Mouse (Mus musculus) layer of hippocampus, postnatal 10 days (tissue): Measurements from ENCODE around the gene Igsf8. TPM values are rescaled to one million over a fixed set of nuclear protein-coding genes. Genes with fewer than 3 reads are reported as not detected.

Experiments used
- DNase-seq, 2 experiments: peaks; one replicate each; pipeline ENCODE4 v3.0.0; 2021; ENCODE audit warnings: low spot score in 2 of 2
- total RNA-seq, 2 experiments: library from RNA; stranded (reverse); gene quantifications; 2 replicates each; pipeline ENCODE4 v1.2.3; 2021

The Igsf8 gene
- total RNA-seq, 2 experiments from 2014 or later = 178 to 204 TPM

DNA sequence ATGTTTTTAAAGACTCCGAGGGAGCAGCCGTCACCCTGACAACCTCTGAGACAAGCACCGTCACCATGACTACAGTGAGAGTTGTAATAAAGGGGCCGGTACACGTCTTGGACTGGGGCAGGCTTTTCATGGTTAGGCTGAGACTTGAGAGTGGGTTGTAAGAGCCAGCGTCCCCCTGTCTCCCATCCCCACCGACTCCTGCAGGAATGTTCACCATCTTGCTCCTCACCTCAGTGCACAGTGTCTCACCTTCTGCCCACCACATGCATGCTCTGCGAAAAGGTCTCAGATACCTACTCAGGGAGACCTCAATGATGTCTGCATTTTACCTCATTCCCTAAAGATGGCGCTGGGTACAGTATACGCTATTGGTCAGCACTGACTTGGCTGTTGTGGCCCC lies 10.3 kb downstream of the Igsf8 start:
- DNase-seq = peak in 1 of 2 experiments; percentile 48

DNA sequence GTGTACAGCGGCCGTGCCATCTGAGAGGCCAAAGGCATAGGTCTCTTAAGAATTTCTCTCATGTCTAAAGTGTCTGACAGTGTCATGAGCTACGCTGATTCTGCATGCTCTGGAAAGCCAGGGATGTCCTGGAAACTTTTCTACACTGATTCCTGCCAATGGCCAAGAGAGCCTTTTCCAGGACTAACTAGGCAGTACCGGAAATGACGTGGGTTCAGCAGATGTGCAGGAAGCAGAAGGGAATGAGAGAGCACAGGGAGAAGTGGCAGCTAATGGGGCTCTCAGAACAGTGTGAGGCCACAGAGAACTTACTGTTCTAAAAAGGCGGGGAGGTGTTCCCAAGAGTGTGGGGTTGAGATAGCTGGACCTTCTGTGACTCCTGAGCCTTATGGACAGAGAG lies 11.9 kb downstream of the Igsf8 start:
- DNase-seq = no peak

DNA sequence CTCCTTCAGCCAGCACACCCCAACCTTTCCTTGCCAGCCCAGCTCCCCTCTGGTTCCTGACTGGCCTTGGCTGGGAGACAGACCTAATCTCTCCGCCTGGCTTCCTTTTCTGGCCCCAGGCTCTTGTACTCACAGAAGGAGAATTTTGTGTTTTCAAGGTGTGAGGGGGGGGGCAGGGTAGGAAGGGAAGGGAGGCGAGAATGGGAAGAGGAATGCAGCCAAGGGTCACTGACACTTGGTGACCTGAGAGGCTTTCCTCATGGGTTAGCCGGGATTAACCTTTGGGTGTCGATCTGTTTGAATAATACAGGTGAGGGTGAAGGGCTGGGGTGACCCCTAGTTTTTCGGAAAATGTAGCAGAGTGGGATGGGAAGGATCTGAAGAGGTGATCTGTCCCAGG lies 12.7 kb downstream of the Igsf8 start:
- no peak for DNase-seq

DNA sequence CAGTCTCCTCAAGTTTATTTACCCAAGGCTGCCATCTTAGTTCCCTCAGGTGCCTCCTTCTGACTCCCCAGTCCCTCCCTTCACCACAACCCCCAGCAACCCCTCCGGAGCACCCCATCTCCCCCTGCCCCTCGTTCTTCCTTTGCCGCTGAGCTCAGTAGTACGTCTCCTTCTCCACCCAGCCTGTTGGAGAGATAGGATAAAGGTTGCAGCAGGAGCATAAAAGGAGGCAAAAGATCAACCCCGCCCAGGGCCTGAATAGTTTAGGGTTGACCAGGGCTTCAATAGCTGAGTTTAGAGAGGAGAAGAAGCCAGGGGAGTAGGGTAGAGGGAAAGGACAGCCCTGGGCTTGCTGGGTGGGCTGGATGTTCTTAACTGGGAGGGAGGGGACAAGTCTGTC lies 13.1 kb downstream of the Igsf8 start:
- DNase-seq = no peak

DNA sequence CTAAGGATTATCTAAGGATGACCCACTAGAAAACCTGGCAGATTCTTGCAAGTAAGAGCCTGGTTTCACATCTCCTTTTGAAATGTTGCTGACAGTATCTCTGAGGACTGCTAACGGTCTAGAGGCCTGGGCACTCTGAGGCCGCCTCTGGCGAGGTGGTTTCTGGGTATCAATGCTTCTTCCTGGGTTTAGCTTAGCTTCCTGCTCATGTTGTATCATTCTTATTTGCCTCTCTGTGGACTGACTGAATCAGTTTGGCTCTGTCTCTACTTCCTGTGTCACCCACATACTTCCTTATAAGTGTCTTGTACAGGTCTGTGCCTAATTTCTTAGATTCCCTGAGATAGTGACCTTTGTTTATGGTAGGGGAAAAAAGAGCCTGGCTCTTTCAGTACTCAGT lies 15.7 kb downstream of the Igsf8 start:
- DNase-seq = peak in 1 of 2 experiments; percentile 11

DNA sequence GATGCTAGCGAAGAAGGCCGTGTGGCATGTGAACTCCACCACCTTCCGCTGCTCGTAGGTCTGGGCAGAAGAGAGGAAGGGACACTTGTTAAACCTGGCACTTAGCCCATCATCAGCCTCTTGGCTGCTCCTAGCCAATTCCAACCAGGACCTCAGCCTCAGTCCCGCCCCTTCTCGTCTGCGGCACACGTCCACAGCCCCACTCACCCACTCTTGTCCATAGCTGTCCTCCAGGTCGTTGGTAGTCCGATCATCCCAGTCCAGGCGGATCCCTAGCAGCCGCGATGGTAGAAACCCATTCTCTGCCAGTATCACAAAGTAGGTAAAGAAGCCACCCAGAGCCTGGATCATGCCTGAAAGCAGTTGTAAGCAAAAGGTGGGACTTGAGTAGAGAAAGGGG lies 16.9 kb downstream of the Igsf8 start:
- DNase-seq = no peak

DNA sequence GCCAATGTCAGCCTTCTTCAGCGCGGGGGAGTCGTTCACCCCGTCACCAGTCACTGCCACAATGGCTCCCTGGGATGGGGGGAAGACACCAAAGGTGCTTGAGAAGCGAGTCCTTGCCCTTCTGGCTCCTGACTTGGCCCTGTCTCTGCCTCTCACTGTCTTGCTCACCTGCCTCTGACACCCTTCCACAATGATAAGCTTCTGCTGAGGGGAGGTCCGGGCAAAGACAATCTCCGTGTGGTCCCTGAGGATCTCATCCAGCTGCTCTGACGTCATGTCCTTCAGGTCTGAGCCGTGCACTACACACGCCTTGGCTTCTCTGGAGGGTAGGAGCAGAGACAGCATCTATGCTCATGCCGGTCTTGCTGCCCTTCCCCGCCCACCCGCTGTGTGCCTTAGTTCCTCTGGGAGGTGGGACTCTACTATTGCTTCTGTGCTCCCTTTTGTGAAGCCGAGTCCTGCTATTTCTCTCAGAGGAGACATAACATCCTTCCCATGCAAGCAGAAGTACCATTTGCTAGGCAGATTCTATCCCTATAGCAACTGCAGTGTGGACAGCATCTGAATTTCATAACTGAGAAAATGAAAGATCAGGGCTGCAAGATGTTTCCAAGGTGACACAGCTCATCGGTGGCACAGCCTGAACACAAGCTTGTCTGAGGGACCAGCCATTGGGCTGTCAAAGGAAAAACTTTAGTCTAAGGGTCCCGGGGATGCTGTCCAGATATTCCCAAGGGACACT lies 18.5 kb downstream of the Igsf8 start:
- no peak for DNase-seq

DNA sequence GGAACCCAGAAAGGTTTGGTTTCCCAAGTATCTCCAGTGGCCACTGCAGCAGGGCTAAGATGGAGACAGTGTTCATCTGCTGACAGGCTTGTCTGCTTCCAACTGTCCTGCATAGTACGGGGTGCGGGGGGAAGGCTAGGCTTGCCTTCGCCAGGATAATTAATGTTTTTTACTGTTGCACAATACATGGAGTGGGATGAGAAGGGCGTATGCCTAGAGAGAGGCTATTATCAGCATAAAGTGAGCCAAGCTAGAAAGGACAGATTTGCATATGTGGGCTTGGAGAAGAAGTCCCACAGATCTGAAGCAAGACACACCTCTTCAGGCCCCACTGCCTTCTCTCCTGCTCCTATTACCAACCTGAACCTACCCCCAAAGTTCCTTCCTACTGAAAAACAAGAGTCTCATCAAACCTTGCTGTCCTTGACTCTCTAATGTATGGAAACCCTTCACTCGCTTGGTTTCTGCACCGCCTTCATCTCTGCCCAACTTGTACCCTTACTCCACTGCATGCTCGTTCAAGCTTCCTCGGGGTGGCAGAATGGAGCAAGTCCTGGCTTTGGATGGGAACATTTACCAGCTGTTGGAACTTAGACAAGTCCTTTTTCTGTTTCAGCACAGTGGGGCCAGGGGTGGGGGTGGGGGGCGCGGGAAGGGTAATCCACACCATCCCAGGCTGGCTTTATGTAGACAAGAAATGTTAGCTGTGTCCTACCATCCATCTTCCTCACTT lies 20.2 kb downstream of the Igsf8 start:
- DNase-seq = no peak

DNA sequence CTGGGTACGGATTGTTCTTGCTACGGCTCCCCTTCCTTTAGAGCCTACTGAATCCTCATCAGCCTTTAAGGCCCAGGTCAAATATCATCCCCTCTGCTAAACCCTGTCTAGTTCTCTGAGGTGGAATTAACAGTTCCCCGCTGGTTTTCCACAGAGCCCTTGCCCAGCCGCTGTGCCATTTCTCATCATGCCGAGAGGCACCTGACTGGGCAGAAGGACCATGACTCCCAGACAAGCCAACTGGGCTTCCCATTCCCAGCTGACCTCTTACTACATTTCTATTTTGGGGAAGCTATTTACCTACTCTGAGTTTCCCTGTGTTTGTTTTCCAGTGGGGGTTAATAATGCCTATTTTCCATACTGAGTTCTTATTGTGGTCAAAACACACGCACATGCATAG lies 21.6 kb downstream of the Igsf8 start:
- DNase-seq = no peak

DNA sequence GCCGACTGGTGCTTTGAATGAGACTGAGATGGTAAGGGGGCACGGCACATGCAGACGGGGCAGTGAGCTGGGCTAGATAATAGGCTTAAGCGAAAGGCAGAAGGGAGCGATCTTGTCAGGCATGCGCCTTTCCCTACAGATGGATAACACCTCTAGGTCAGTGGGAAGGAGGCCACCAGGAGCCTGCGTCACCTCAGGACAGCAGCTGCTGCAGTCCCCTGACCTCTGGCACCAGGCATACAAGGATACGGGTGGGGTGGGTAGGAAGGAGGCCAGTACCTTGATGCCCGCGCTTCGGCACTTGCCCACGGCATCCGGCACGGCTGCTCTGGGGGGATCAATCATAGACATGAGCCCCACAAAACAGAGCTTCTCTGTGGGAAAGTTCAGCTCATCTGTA lies 22.8 kb downstream of the Igsf8 start:
- no peak for DNase-seq

DNA sequence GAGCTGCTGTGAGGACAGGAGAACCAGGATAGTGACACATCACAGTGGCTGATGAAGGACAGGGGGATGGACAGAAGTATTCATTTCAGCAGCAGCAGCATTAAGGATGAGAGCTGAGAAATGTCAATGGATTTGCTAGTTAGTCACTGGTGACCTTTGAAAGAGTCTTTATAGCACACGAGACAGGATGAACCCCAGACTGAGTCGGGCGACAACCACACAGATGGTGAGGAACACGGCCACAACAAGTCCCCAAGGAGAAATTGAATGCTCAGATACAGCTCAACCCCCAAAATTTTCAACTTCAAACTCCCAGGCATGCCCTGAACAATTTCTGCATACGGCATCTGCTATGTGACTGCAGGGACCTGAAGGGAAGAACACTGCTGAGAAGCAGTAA lies 25.3 kb downstream of the Igsf8 start:
- no peak for DNase-seq

DNA sequence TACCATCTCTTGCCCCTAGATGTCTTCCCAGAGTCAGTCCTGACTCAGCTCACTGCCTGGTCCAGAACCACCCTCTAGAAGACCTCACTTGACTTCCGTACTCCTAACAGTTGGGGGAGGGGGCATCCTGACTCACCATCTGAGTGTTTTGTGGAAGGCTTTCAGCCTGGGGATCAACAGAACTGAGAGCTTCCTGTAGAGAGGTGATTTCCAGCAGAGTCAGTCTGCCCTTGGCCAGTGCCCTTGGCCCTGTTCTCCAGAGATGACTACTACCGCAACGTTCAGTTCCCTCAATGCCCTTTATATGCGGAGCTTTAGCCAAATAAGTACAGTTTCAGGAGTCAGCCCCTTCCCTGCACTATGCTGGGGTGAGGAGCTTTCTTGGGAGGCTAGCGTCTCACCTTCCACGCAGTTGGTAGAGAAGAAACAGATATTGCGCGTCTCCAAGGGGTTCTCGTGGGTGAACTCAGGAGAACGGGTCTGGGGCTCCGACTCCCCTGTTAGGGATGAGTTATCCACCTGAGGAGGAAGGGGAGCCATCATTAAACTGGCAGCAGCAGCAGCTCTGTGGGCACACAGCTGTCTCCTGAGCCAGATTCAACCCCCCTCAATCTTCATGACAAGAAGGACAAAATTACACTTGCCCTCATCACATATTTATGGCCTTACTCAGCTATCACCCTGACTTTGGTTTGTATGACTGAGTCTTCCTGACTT lies 27.6 kb downstream of the Igsf8 start:
- no peak for DNase-seq

DNA sequence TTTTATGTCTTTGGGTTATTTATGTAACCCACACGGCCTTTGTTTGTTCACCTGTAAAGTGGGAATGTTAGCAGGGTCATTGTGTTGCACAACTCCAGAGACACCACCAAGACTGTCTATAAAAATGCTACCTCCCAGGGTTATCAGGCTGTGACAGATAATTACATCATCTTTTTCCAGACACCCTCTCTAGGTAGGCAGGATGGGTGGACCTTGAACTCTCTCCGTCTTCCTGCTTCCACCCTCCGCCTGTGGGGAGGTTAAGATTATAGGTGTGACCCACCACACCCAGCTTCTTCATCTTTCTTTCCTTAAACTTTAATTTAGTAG lies 28.1 kb downstream of the Igsf8 start:
- DNase-seq = no peak

DNA sequence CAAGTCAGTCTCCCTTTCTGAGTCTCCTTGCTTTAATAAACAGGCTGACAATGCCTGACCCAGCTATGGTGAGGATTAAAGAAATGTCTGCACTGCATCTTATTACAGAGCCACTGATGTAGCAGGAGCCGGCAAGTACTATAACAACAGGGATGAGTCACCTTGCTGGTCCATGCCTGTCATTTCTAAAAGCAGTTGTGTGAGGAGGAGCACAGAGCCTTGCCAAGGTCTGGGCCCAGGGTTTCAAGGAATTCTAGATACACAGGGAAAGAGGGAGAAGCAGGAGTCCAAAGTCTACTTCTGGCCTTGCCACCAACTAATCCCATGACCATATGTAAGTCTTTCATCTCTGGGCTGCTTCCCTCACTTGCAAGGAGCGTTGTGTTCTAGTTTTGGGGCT lies 31.4 kb downstream of the Igsf8 start:
- no peak for DNase-seq

DNA sequence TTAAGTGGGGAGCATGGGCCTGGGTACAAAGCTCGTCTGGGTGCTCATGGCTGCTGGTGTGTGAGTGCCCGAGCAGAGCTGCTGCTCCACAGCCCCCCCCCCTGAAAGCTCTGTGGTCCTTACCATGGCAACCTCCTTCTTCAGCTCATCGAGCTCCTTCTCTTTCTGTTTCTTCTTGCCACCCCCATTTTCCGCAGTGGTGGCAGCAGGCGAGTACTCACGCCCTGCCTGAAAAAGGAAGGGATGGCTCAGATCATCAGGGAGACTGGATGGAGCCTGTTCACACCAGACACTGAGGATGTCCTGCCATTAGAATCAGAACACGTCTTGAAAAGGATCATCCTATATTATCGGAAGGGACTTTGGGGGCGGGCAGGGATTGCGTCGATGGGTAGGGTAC lies 32.0 kb downstream of the Igsf8 start:
- DNase-seq = no peak

DNA sequence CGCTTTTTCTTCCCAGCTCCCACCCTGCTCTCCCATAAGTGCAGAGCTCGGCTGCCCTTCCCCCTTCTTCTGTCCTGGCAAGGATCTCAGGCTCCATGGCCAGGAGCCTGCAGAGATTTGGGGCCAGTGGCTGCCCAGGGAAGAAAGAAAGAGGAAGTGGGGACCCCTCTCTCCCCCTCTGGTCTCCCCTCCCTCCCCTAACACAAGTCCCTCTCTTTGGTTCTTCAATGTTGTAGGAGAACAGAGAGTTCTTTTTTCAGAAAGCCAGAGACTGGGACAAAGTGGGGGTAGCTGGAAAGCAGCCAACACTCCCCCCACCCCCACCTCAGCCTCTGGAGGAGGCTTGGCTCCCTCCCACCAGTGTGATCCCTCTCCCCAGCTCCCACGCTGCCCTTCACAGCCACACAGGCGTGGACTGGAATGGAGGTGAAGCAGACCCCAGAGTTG lies 34.3 kb downstream of the Igsf8 start:
- peak; percentile 75 to 80 for DNase-seq

DNA sequence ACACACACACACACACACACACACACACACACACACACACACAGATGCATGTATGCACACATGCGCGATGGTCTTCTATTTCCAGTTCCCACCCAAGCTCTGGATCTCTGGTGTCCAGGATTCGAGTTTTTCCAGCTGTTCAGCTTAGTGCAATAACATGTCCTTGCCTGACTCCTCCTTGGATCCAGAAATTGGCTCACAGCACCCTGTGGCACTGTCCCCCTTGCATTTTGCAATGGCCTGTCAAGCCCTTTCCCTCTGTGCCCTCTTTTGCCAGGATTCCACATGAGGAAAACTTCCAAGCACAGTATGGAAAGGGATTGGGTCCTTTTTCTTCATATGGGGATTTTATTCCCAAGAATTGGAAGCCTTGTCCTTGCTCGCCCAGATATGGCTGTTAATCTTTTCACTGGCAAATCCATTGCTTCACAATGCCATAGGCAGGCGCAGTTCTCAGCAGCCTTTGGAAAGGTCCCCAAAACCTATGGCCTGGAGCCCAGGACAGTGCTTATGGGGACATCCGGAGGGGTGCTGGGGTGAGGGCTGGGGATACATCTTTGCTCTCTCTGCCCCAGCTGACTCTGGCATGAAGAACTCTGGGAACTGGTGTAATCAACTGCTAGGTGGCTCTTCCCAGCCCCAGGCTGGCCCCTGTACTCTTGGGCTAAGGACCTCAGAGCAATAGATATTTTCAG lies 35.5 kb downstream of the Igsf8 start:
- DNase-seq = peak in 1 of 2 experiments; percentile 26

DNA sequence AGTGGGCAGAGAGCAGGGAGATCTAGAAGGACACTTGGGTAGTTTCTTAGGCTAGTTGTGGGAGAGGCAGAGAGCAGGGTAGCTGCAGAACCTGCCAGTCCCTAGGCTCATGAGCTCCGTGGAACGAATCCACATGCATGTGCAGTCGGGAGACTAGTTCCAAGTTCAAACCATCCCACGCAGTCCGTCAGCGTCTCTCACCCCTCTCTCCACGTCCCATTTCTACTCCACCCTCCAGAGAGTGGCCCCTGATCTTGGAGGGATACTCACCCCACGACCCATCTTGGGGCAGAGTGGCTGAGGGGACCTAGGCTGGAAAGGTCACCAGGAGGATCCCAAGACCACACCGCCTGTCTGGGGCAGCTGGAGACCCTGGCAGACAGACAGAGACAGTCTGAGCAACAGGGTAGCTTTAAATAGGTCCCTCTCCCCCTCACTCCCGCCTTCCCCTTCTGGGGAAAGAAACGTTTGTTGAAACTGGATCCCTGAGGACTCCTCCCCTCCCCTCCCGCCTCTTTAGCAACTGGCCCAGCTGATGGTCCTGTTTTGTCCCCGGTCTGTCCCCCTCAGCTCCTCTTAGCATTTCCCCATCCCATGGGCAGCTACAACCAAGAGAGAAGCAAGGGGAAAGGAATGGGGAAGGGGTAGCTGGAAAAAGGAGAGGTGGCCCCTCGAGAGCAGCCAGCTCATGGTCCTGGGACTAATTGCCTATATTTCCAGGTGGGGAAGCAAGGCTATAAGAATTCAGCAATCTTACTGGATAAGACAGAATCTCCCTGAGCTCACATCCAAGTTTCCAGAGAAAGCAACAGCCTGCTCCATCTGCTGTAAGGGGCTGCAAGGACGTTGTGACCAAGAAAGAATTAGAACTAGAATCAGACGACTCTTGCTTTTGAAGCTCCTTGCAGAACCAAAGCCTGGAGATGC lies 36.4 kb downstream of the Igsf8 start, which contains the start of gene Atp1a2:
Atp1a2 (minus strand) TSS at position 454 of the 927 bp plus-strand sequence.
- peak in 1 of 2 experiments; percentile 75 for DNase-seq

DNA sequence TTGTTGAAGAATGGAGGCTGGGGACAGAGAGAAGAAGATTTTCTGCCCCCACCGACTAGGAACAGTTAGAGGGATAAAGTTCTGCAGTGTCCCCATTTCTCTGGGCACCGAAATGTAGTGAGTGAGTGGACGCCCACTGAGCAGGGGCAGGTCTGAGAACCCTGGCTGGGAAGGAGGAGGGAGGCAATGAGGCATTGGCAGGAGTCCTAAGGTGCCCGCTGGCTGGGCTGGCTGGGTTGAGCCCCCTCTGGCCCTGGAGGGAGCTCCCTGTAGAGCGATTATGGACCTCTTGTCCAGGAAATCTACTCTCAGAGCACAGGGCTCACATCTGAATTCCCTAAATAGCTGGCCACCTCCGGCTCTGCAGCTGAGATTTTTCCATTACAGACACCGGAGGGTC lies 38.1 kb downstream of the Igsf8 start:
- DNase-seq = peak in 1 of 2 experiments; percentile 62

DNA sequence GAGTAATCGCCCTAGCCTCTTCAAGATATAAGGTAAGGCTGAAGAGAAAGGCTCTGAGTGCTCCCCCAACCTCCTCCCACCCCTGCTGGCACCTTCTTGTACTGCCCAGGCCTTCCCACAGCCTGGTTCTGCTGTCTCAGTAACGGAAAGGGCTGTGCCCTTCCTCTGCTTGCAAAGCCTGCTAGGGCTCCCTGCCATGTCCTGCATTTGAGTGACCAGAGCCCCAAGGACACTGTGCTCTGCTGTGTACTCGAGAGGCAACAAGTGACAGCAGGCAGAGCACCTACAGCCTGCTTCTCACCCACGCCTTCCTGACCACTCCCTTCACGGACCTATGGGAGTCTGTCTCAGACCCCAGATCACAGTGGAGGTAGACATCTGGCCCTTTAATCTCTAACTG lies 38.8 kb downstream of the Igsf8 start:
- peak in 1 of 2 experiments; percentile 57 for DNase-seq
